Mouse (Mus musculus): ENCODE measurements around the gene Rbbp4. TPM values are rescaled to one million over a fixed set of nuclear protein-coding genes. Genes with fewer than 3 reads are reported as not detected.

Rbbp4 gene
- total RNA-seq, 4 experiments from 2014 or later: 35.5 to 40.8 (median 40.0) TPM

Small RNAs within 50 kb of the gene (microRNA-seq; reads per million reads assigned to microRNA genes)
- not detected for gene Gm22994

Other genes with a start within 250 kb of the Rbbp4 start
- not detected for gene Tmem54, start 229.8 kb downstream of the Rbbp4 start, total RNA-seq (2022)
- not detected for gene Hpca, start 213.3 kb downstream of the Rbbp4 start, total RNA-seq (2022)
- gene Fndc5, start 198.4 kb downstream of the Rbbp4 start, total RNA-seq (2022): 10 to 100 TPM; 48.3 to 65.7 (median 58.5) TPM
- 1 to 10 TPM; 3.8 to 4.6 (median 4.4) TPM for gene S100pbp, start 145.6 kb downstream of the Rbbp4 start, total RNA-seq (2022)
- 10 to 100 TPM; 31.2 to 44.4 (median 35.3) TPM for gene Yars, start 145.6 kb downstream of the Rbbp4 start, total RNA-seq (2022)
- gene C77080, start 74.0 kb downstream of the Rbbp4 start, total RNA-seq (2022): 1 to 10 TPM in 1 of 4 experiments, under 1 TPM in 3; 0.58 to 1.6 (median 0.75) TPM
- gene Sync, start 47.8 kb downstream of the Rbbp4 start, total RNA-seq (2022): 10 to 100 TPM; 46.1 to 56.7 (median 48.1) TPM
- 10 to 100 TPM; 24.3 to 32.6 (median 26.6) TPM for gene Zbtb8os, start 325 bp upstream of the Rbbp4 start, total RNA-seq (2022)
- gene Zbtb8a, start 42.7 kb upstream of the Rbbp4 start, total RNA-seq (2022): under 1 TPM; 0.48 to 0.79 (median 0.63) TPM
- not detected for gene Zbtb8b, start 105.5 kb upstream of the Rbbp4 start, total RNA-seq (2022)
- 10 to 100 TPM; 37.3 to 42.5 (median 41.0) TPM for gene Bsdc1, start 126.2 kb upstream of the Rbbp4 start, total RNA-seq (2022)
- gene Tssk3, start 155.7 kb upstream of the Rbbp4 start, total RNA-seq (2022): not detected
- gene Fam229a, start 155.8 kb upstream of the Rbbp4 start, total RNA-seq (2022): not detected
- gene Marcksl1, start 178.2 kb upstream of the Rbbp4 start, total RNA-seq (2022): 1 to 10 TPM in 2 of 4 experiments, under 1 TPM in 2; 0.19 to 1.1 (median 0.78) TPM
- gene Hdac1, start 207.3 kb upstream of the Rbbp4 start, total RNA-seq (2022): 1 to 10 TPM; 6.7 to 9.7 (median 7.6) TPM
- gene Lck, start 238.3 kb upstream of the Rbbp4 start, total RNA-seq (2022): not detected
- gene Fam167b, start 243.2 kb upstream of the Rbbp4 start, total RNA-seq (2022): not detected

Data from gastrocnemius, adult 8-10 months (tissue).